Mouse (Mus musculus) frontal cortex, postnatal 25 days (tissue): Measurements from ENCODE around the gene Fzr1.

Experiments used
- DNase-seq, 2 experiments: peaks; one replicate each; pipeline ENCODE4 v3.0.0; 2022; ENCODE audit warnings: low spot score in 2 of 2

Fzr1 gene

DNA sequence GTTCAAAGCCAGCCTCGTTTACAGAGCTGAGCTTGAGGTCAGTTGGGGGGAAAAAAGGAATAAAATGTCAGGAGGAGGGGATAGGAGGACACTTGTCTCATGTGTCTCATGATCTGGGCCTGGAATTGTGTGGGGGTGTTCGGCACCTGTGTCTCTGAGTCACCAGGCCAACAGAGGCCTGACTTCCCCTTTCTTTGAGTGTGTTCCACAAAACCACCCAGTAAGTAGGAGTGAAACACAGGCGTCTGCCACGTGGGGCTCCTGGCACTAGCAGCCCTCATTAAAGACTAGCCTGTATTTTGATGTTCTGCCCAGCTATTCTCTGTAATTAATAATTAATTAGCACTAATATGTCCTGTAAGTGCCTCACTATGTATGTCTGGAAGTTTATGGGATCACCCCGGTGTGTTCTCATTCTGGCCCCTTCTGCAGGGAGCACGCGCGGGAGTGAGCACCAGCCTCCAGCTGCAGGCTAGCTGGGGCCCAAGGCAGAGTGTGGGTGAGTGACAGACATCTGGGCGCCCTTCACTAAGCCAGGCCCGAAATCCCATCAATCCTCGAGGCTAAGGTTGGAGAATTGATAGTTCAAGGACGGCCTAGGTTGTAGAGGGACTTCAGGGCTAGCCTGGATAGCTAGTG is 21.8 kb downstream of the Fzr1 start:
- no peak for DNase-seq

DNA sequence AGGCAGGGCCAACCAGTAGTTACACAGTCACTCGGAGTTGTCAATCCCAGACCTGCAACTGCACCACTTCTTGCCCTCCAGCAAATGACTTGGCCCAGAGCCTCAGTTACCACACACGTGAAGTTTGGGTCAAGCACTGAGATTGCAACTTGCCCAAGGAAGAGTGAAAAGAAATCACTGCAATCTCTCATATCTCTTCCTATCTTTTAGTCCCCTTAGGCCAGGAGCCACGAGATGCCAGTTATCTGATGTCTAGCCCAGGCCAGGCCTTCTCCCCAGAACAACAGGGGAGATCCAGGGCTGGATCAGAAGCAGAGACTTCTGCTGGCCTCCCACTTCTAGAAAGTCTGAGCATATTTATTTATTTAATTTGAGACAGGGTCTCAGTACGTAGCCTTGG is 22.8 kb downstream of the Fzr1 start:
- DNase-seq: no peak

DNA sequence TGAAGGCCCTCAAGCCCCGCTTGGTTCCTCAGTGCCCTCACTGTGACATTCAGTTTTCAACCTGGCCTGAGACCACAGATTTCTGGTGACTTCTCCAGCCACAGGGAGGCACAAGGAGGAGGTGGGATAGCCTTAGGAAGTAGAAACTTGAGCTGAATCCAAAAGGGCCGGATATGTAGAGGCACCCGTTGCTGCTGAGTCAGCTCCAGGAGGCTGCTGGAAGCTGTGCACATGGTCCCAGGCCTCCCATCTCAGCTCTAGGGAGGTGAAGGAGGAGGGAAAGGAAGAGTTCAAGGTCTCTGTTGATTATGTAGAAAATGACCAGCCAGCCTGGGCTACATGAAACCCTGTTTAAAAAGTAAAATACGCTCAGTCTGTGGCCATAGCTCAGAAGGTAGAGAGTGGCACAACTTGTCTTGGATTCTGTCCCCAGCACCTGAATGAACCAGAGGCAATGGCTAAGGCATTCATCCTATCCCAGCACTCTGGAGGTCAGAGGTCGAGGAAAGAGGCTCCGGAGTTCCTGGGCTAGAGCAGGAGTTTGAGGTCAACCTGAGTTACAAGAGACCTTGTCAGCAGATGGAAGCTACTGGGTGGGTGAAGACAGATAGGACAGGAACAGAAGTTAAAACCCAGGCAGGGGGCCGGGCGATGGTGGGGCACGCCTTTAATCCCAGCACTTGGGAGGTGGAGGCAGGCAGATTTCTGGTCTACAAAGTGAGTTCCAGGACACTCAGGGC is 23.4 kb downstream of the Fzr1 start:
- DNase-seq: no peak

DNA sequence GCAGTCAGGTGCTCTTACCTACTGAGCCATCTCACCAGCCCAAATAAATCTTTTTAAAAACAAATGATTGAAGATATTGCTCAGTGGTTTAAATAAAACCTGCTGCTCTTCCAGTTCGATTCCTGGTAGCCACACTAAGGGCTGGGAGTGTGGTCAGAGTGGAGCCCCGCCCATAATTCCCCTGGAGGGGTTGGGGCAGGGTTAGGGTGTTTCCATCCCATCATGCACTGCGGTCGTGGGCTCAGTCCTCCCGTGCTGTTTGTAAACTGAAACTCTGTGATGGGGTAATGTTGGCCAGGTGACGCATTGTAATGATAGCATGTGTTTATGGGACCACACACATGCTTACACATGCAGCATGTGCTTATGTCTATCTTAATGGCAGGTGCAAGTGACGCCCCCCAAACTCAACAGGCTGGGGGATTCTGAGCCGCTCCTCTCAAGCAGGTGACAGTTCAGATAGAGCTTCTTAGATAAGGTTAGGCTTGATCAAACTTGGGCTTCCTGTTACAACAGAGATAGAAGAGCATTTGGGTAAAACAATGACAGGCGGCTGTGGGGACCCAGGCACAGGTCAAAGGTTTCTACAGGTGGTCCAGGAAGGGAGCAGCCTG is 26.5 kb downstream of the Fzr1 start:
- no peak for DNase-seq

DNA sequence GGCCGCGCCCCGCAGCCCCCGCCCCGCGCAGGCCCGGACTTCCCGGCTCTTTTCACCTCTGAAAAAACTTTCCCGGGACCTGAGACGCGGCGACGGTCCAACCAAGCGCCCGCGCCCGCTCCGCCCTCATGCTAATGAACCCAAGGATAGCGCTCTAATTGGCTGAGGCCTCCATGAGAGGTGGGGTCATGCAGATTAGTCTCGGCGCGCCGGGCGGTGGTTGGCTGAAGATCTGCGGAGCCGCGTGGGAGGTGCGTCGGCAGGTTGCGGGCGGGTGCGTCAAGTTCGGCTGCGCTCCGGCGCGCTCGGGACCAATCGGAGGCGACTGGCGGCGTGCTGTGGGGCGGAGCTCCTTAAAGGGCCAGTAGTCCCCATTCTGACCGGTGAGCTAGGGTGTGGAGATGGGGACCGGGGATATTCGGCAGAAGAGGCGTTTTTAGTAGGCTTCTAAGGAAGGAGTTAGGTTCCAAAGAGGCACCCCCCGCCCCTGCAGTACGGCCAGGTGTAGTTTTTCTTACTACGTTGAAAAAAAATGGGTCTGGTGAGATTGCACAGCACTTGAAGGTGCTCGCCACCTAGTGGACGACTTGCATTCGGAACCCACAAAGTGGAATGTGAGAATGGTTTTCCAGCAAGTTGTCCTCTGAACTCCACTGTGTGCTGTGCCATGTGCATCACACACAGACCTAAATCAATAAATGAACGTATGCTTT is 27.8 kb downstream of the Fzr1 start, which contains the start of gene Hmg20b:
Hmg20b (minus strand) TSS at position 130 of the 713 bp plus-strand sequence.
- peak; percentile 99 for DNase-seq

DNA sequence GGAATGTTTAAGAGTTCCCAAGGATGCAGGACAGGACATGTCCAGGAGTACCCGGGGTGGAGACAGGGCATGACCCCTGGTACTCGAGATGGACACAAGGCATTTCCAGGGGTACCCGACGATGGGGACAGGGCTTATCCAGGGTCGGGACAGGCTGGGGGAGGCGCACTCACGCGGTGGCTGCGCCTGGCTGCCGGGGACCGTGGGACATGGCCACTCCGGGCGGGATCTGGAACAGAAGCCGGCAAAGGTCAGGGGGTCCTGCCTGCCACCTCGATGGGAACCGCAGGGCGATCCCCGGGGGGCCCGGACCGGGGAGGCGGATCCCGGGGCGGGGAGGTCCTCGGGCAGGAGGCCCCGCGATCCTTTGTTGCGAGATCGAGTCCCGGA is 28.4 kb downstream of the Fzr1 start:
- no peak for DNase-seq

DNA sequence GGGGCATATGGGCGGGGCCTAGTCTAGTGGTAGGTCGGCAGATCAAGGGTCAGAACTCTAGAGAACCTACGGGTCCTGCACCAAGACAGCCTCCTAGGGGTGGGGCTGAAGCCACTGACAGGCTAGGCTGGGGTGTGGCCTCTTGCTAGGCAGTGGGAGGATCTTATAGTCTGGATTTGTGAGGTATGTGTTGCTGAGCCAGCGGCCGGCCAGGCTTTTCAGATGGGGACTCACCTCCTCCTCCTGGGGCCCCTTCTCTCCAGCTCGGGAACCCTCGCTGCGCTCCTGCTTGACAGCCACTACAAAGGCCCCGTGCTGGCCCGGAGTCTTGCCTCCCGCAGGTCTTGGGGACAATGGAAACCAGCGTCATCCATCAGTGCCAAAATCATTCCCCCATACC is 29.2 kb downstream of the Fzr1 start:
- no peak for DNase-seq

DNA sequence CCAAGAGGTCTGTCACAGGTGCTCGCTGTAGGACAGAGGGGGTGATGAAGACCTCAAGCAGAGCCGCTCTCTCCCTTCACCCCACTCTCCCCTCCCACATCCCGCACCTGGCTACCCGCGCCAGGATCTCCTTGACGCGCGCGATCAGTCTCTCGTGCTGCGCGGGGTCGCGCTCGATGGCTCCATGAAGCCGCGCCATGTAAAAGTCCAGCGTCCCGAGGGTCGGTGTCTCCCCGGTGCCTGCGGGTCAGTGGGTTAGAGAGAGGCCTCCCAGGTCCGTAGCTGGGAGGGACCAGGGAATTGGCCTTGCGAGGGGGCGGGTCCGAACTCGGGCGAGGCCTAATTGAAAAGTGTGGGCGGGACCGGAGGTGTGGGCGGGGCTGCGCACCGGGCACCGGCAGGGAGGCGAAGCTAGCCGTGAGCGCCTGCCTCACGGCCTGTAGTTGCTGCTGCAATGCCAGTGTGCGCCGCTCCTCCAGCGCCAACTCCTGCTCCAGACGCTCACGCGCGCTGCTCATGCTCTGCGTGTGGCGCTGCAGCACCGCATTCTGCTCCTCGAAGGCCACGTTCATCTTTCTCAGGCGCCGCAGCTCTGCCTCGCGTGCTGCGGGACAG is 31.8 kb downstream of the Fzr1 start:
- no peak for DNase-seq

DNA sequence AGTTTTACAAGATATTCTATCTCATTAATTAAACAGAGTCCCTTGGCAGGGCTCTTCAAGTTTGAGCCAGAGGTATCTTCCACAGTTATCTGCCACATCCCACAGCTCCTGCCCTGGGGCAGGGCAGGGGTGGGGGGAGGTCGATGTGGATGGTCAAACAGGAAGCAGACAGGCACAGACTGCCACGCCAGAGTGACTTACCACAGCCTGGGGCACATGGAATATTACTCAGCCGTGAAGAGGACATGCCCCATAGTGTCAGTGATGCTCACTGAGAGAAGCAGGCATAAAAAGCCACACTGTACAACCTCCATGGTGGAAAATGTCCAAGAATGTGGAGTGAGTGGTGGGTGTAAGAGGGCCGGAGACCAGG is 33.2 kb downstream of the Fzr1 start:
- DNase-seq: no peak

DNA sequence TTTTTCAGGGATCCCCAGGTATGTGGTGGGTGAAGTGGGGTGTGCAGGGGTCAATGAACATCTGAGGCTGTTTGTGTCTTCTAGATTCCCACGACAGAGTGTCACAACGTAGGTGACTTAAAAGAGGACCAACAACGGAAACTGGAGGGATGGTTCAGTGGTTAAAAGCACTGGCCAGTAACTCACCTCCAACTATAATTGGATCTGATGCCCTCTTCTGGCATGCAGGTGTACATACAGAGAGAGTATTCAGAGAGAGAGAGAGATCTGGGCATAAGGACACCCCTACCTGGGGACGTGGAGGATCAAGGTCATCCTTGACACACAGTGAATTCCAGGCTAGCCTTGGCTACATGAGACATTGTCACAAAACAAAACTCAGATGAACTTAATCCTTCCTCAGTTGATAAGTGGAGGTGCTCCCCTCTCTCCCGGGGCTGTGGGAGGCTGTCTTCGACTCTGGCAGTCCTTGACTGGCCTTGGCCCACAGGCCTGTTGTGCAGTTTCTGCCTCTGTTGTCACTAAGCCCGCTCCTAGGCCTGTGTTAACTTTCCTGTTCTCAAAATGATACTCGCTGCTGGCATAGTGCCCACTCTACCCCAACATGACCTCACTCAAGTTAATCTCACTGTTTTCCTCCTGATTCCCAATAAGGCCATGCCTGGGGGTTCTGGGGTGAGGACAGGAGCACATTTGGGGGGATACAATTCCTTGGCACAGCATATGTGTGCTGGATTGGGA is 33.7 kb downstream of the Fzr1 start:
- DNase-seq: no peak

DNA sequence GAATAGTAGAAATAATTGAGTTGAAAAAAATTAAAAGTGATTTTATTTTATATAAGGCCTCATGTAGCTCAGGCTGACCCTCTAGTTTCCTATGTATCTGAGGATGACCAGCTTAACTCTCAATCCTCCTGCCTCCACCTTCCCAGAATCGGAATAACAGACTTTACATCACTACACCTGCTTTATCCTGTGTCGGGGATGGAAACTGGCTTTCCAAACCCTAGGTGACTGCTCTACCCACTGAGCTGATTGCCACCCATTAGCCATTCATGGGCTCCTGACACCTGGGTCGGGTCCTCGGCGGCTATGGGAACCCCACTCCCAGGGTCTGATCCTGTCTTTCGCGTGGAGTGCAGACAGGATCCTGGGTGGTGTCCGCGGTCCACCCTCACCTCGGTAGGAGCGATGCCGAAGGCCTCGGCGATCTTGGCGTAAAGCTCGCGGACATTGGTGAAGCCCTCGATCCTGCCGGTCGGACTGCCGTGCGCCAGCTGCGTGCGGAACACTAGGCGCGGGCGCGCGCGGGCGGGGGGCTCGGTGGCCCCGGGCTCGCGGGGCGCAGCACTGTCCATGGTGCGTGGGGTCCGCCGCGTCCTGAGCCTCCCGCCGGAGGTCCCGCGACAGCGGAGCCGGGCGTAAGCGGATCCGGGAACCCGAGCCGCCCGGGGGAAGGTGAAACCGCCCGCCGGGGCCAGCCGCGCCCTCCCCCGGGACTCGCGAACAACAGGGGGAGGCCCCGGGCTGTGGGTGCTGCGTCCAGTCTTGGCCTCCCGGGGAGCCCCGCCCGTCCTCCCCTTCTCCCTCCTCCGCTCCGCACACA is 35.4 kb downstream of the Fzr1 start, which contains the start of gene Gipc3:
Gipc3 (minus strand) TSS at position 581 of the 820 bp plus-strand sequence.
- DNase-seq: no peak

DNA sequence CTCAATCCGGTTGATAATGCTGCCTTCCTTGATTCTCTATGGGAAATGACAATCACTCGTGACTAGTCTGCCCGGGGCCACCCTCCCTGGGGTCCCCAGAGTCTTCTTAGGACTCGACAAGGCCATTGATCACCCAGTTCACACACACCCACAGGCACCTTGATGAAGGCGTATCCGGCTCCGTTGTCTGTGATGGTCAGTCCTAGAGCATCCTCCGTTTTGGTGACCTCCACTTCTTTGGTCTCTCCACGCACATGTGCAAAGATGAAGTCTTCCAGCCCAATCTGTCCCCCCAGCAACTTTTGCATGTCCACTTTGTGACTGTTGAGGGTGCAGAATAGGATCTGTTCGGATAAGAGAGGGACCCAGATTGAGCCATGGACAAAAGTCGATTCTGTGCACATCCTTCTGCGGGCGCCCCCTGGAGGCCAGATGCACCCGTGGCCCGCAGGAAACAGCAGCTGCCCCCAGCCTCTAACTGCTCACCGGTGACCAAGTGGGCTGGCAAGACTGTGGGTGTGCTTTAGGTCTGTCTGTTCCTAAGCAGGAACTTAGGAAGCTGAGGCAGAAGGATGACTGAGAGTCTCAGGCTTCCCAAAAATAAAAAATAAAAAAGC is 36.9 kb downstream of the Fzr1 start:
- peak; percentile 48 to 50 for DNase-seq

DNA sequence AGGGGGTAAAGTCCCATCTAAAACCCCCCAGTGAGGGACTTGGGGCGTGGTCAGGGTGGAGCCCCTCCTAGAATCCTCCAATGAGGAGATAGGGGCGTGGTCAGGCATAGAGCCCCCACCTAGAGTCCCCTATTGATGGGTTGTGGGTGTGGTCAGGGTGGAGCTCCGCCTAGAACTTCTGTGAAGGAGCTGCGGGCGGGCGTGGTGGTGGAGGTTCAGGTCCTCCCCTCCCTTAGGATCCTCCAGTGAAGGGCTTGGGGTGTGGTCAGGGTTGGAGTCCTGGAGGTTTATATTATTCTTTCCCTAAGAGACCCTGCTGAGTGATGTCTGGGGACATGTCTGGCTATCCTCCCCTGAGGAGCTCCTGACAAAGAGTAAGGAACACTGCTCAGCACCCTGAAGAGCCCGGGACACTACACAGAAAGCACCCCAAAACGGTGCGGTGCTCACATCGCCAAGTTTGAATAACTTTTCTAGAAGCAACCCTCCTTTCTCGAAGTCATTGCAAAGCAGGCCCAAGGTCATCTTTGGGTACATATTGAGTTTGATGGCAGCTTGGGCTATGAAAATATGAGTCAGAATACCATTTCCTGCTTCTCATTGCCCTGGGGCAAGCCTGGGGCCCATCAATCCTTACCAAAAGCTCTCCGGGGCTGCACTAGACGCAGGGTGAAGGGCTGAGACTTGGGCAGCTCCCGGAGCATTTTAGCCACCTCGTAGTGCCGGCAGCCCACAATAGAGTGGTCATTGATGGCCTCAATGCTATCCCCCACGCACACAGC is 37.6 kb downstream of the Fzr1 start:
- DNase-seq: no peak

DNA sequence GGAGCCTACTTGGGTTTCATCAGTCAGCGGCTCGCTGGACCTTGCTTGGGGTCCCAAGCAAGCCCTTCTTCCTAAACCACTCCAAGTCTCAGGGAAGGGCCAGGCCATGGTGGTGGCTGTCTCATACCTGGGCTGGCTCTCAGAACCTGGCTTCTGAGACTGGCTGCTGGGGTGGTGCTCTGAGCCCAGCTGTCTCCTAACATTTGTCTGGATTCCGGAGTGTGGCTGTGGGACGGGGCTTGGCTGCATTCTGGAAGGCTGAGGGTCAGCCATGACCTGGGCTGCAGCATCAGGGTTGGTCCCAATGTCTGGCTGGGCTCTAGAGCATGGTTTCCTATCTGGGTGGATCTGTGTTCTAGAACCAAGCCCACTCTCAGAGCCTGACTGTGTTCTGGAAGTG is 41.8 kb downstream of the Fzr1 start:
- no peak for DNase-seq

DNA sequence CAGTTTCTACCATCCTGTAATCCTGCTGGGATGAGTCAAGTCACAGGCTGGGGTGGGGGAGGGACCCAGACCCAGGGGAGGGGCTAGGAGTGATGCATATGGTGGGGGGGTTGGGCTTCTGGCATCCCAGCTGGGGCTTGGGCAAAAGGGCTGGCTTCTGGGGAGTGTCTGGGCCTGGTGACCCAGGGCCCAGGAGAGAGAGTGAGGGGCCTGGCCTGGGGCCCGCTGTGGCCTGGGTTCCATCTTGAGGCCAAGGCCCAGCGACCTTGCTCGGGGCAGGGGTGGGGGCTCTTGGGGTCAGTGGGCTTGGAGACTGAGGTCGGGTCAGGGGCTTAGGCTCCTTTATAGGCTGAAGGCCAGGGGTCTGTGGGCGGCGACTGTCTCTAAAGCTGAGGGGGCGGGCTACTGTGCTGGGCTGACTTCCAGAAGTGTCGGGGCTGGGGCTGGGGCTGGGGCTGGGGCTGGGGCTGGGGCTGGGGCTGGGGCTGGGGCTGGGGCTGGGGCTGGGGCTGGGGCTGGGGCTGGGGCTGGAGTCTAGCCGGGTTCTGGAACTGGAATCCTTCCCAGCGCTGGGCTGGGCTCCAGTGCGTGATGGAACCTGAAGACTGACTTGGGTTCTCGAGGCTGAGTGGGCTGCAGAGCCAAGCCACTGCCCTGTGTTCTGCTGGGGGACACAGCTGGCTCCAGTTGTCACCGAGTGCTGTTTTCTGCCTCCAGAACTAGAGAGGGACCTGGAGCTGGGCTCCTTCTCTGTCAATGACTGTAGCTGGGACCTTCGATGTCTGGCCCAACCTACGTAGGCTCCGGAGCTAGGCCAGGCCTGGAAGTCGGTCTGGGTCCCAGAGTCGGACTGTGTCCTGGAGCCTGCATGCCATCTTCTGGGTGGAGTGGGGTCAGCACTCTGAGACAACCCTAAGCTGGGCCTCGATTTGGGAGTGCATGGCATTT is 42.6 kb downstream of the Fzr1 start:
- no peak for DNase-seq

DNA sequence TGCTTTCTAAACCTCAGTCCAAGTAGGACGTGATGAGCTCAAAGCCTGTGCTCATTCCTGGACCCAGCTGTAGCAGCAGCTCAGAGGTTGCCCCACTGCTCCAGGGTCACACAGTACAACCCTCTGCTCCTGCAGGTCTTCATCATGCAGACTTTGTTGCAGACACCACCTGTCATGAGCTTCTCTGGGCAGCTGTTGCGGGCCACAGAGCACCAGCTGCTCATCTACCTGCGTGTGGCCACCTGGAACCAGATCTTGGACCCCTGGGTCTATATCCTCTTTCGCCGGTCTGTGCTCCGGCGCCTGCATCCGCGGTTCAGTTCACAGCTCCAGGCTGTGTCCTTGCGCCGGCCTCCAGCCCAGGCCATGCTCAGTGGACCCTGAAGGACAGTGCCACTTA is 44.0 kb downstream of the Fzr1 start:
- no peak for DNase-seq

DNA sequence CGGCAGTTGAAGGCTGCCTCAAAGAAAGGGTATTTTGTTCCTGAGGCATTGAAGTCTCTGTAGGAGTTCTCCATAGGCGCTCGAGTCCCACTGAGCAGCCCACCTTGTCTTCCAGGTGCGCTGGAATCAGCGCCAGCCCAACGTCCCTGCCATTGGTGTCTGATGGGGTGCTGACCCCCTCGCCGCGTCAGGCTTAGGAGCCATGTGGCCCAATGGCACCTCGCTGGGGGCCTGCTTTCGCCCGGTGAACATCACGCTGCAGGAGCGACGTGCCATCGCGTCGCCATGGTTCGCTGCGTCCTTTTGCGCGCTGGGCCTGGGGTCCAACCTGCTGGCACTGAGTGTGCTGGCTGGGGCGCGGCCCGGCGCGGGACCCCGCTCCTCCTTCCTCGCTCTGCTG is 46.0 kb downstream of the Fzr1 start:
- DNase-seq: no peak

DNA sequence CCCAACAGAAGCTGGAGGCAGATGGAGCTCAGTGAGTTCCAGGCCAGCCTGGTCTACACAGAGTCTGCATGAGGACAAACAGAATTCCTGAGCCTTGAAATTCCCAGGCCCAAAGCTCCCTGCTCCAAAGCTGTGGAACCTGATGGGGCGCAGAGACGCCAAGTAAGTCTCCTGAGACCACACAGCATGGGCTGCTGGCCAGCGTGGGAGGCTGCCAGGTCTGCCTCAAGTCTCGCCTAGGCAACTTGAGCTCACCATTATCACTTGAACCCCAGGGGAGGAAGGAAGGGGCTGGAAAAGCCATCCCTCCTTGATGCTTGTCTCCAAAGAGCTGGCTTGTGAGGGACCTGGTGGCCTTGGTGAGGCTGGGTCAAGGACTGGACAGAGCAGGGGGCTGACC is 48.3 kb downstream of the Fzr1 start:
- no peak for DNase-seq
